Mouse (Mus musculus): ENCODE results near the gene Akap1. TPM values are rescaled to one million over a fixed set of nuclear protein-coding genes. Genes with fewer than 3 reads are reported as not detected.

The Akap1 gene
- total RNA-seq, 2 experiments from 2014 or later, result 0.42 to 3.3 TPM

GRCm38 (mm10) chr11:88847281-88848006 lies 16.9 kb downstream of the Akap1 start:
- no peak for ATAC-seq (replicated peaks; ENCODE audit: low FRiP score, poor library complexity, severe bottlenecking)

- ATAC-seq (replicated peaks; ENCODE audit: low FRiP score, poor library complexity, severe bottlenecking), result no peak
Measured at GRCm38 (mm10) chr11:88844384-88844783, 20.0 kb downstream of the Akap1 start.

GRCm38 (mm10) chr11:88843305-88843704 lies 21.1 kb downstream of the Akap1 start:
- ATAC-seq (replicated peaks; ENCODE audit: low FRiP score, poor library complexity, severe bottlenecking), result no peak

- ATAC-seq (replicated peaks; ENCODE audit: low FRiP score, poor library complexity, severe bottlenecking), result no peak
Measured at GRCm38 (mm10) chr11:88842315-88842975, 21.9 kb downstream of the Akap1 start.

GRCm38 (mm10) chr11:88841406-88841805 lies 23.0 kb downstream of the Akap1 start:
- ATAC-seq (replicated peaks; ENCODE audit: low FRiP score, poor library complexity, severe bottlenecking), result no peak

- ATAC-seq (replicated peaks; ENCODE audit: low FRiP score, poor library complexity, severe bottlenecking), result no peak
Measured at GRCm38 (mm10) chr11:88840724-88841350, 23.5 kb downstream of the Akap1 start.

- no peak for ATAC-seq (replicated peaks; ENCODE audit: low FRiP score, poor library complexity, severe bottlenecking)
Measured at GRCm38 (mm10) chr11:88840292-88840691, 24.1 kb downstream of the Akap1 start.

GRCm38 (mm10) chr11:88839379-88839778 lies 25.0 kb downstream of the Akap1 start:
- ATAC-seq (replicated peaks; ENCODE audit: low FRiP score, poor library complexity, severe bottlenecking), result no peak

GRCm38 (mm10) chr11:88838630-88839029 lies 25.8 kb downstream of the Akap1 start:
- no peak for ATAC-seq (replicated peaks; ENCODE audit: low FRiP score, poor library complexity, severe bottlenecking)

- no peak for ATAC-seq (replicated peaks; ENCODE audit: low FRiP score, poor library complexity, severe bottlenecking)
Measured at GRCm38 (mm10) chr11:88834606-88835005, 29.8 kb downstream of the Akap1 start.

GRCm38 (mm10) chr11:88834134-88834533 lies 30.3 kb downstream of the Akap1 start:
- ATAC-seq (replicated peaks; ENCODE audit: low FRiP score, poor library complexity, severe bottlenecking), result no peak

- ATAC-seq (replicated peaks; ENCODE audit: low FRiP score, poor library complexity, severe bottlenecking), result no peak
Measured at GRCm38 (mm10) chr11:88833099-88833498, 31.3 kb downstream of the Akap1 start.

GRCm38 (mm10) chr11:88830257-88830804 lies 34.1 kb downstream of the Akap1 start:
- ATAC-seq (replicated peaks; ENCODE audit: low FRiP score, poor library complexity, severe bottlenecking), result peak; percentile 61

GRCm38 (mm10) chr11:88828528-88828927 lies 35.9 kb downstream of the Akap1 start:
- ATAC-seq (replicated peaks; ENCODE audit: low FRiP score, poor library complexity, severe bottlenecking), result no peak

- ATAC-seq (replicated peaks; ENCODE audit: low FRiP score, poor library complexity, severe bottlenecking), result no peak
Measured at GRCm38 (mm10) chr11:88825909-88826308, 38.5 kb downstream of the Akap1 start.

GRCm38 (mm10) chr11:88822991-88823390 lies 41.4 kb downstream of the Akap1 start:
- peak; percentile 71; the same call in 1 of the 2 replicates for ATAC-seq (replicated peaks; ENCODE audit: low FRiP score, poor library complexity, severe bottlenecking)

GRCm38 (mm10) chr11:88822526-88822925 lies 41.9 kb downstream of the Akap1 start:
- no peak for ATAC-seq (replicated peaks; ENCODE audit: low FRiP score, poor library complexity, severe bottlenecking)

- no peak for ATAC-seq (replicated peaks; ENCODE audit: low FRiP score, poor library complexity, severe bottlenecking)
Measured at GRCm38 (mm10) chr11:88820742-88821576, 43.4 kb downstream of the Akap1 start.

GRCm38 (mm10) chr11:88820253-88820652 lies 44.1 kb downstream of the Akap1 start:
- no peak for ATAC-seq (replicated peaks; ENCODE audit: low FRiP score, poor library complexity, severe bottlenecking)

GRCm38 (mm10) chr11:88817061-88817460 lies 47.3 kb downstream of the Akap1 start:
- no peak for ATAC-seq (replicated peaks; ENCODE audit: low FRiP score, poor library complexity, severe bottlenecking)
